Mouse (Mus musculus) MEL (cell line): ENCODE measurements around the gene Tbxas1. TPM values are rescaled to one million over a fixed set of nuclear protein-coding genes. Genes with fewer than 3 reads are reported as not detected.

Source experiments
- DNase-seq: peaks from one replicate; pipeline ENCODE4 v3.0.0; 2011; ENCODE audit warnings: low read depth, low spot score
- H3K27ac ChIP-seq: 2 replicates; pipeline ENCODE4 v1.5.1; 2012; ENCODE audit warnings: low read depth, mild to moderate bottlenecking, control low read depth, low read length, moderate library complexity; ENCODE audit not compliant: control insufficient read depth
- H3K27me3 ChIP-seq, 2 experiments: fragments of 150-350 bp in 1 of 2; sonication (generic) in 1 of 2; 2 replicates each; pipeline ENCODE4 v1.6.1; 2012; ENCODE audit warnings: low read length in 2 of 2, mild to moderate bottlenecking in 2 of 2, improper control_type of control experiment in 1 of 2, moderate library complexity in 1 of 2; ENCODE audit not compliant: insufficient read depth in 2 of 2, control insufficient read depth in 1 of 2
- H3K36me3 ChIP-seq, 2 experiments: 2 replicates each; pipeline ENCODE4 v1.6.1; 2012 to 2014; ENCODE audit warnings: low read length in 2 of 2, improper control_type of control experiment in 1 of 2, inconsistent platforms in 1 of 2, mild to moderate bottlenecking in 1 of 2; ENCODE audit not compliant: insufficient read depth in 2 of 2, control insufficient read depth in 1 of 2
- H3K4me1 ChIP-seq, 2 experiments: fragments of 150-350 bp in 1 of 2; sonication (generic) in 1 of 2; 2 replicates each; pipeline ENCODE4 v1.6.1; 2012; ENCODE audit warnings: low read length in 2 of 2, improper control_type of control experiment in 1 of 2, mild to moderate bottlenecking in 1 of 2; ENCODE audit not compliant: insufficient read depth in 2 of 2, control insufficient read depth in 1 of 2
- H3K4me3 ChIP-seq, 2 experiments: fragments of 150-350 bp in 1 of 2; sonication (generic) in 1 of 2; 2 replicates each; pipeline ENCODE4 v1.5.1; 2012; ENCODE audit warnings: low read depth in 2 of 2, low read length in 2 of 2, mild to moderate bottlenecking in 2 of 2, moderate library complexity in 2 of 2, control low read depth in 1 of 2, improper control_type of control experiment in 1 of 2; ENCODE audit not compliant: control insufficient read depth in 1 of 2, insufficient read depth in 1 of 2
- H3K79me2 ChIP-seq: 2 replicates; pipeline ENCODE4 v1.6.1; 2012; ENCODE audit warnings: mild to moderate bottlenecking, low read length, moderate library complexity; ENCODE audit not compliant: control insufficient read depth, poor library complexity, insufficient read depth
- H3K9ac ChIP-seq: 2 replicates; pipeline ENCODE4 v1.6.1; 2012; ENCODE audit warnings: low read depth, mild to moderate bottlenecking, control low read depth, low read length, moderate library complexity; ENCODE audit not compliant: control insufficient read depth, poor library complexity, severe bottlenecking
- H3K9me3 ChIP-seq: fragments of 150-350 bp; sonication (generic); replicated peaks from 2 replicates; pipeline ENCODE4 v1.6.1; 2012; ENCODE audit warnings: mild to moderate bottlenecking, low read length, improper control_type of control experiment, moderate library complexity; ENCODE audit not compliant: insufficient read depth
- CTCF ChIP-seq, 3 experiments: IDR thresholded peaks in 2 of 3; conservative IDR thresholded peaks in 1 of 3; 2 replicates each; pipeline ENCODE4 v1.5.1; 2011 to 2012; ENCODE audit warnings: low read length in 3 of 3, low read depth in 2 of 3, mild to moderate bottlenecking in 2 of 3, improper control_type of control experiment in 1 of 3, inconsistent platforms in 1 of 3, mixed read lengths in 1 of 3, moderate library complexity in 1 of 3; ENCODE audit not compliant: control insufficient read depth in 1 of 3, insufficient read depth in 1 of 3, poor library complexity in 1 of 3, severe bottlenecking in 1 of 3
- E2F4 ChIP-seq: IDR thresholded peaks from 2 replicates; pipeline ENCODE4 v1.6.1; 2011; ENCODE audit warnings: low read depth, low read length, improper control_type of control experiment, borderline replicate concordance
- EP300 ChIP-seq, 2 experiments: IDR thresholded peaks; 2 replicates each; pipeline ENCODE4 v1.6.1; 2011; ENCODE audit warnings: improper control_type of control experiment in 2 of 2, low read length in 2 of 2, low read depth in 1 of 2, mild to moderate bottlenecking in 1 of 2
- ETS1 ChIP-seq: IDR thresholded peaks from 2 replicates; pipeline ENCODE4 v1.6.1; 2012; ENCODE audit warnings: low read depth, mild to moderate bottlenecking, inconsistent platforms, low read length, improper control_type of control experiment, moderate library complexity
- HCFC1 ChIP-seq: IDR thresholded peaks from 2 replicates; pipeline ENCODE4 v1.6.1; 2012; ENCODE audit warnings: low read depth, mild to moderate bottlenecking, inconsistent platforms, low read length, improper control_type of control experiment, moderate library complexity
- KAT2A ChIP-seq: conservative IDR thresholded peaks from 2 replicates; pipeline ENCODE4 v1.6.1; 2012; ENCODE audit warnings: low read depth, low read length, improper control_type of control experiment, inconsistent platforms
- MAX ChIP-seq: IDR thresholded peaks from 2 replicates; pipeline ENCODE4 v1.6.1; 2011; ENCODE audit warnings: low read length, improper control_type of control experiment
- MEF2A ChIP-seq: IDR thresholded peaks from 2 replicates; pipeline ENCODE4 v1.6.1; 2014; ENCODE audit warnings: low read depth, mild to moderate bottlenecking, inconsistent platforms, low read length, improper control_type of control experiment; ENCODE audit not compliant: poor library complexity, insufficient replicate concordance, severe bottlenecking; ENCODE audit errors: extremely low read depth
- POLR2A ChIP-seq, 2 experiments: IDR thresholded peaks; 2 replicates each; pipeline ENCODE4 v1.6.1; 2011 to 2012; ENCODE audit warnings: low read length in 2 of 2, mild to moderate bottlenecking in 2 of 2, control low read depth in 1 of 2, improper control_type of control experiment in 1 of 2, low read depth in 1 of 2, moderate library complexity in 1 of 2; ENCODE audit not compliant: control insufficient read depth in 1 of 2, insufficient read depth in 1 of 2, poor library complexity in 1 of 2
- SIN3A ChIP-seq: IDR thresholded peaks from 2 replicates; pipeline ENCODE4 v1.6.1; 2012; ENCODE audit warnings: low read length, improper control_type of control experiment, inconsistent platforms
- TAL1 ChIP-seq: IDR thresholded peaks from 2 replicates; pipeline ENCODE4 v1.6.1; 2012; ENCODE audit warnings: mild to moderate bottlenecking, inconsistent platforms, low read length, moderate library complexity, mixed read lengths
- TCF12 ChIP-seq: IDR thresholded peaks from 2 replicates; pipeline ENCODE4 v1.6.1; 2014; ENCODE audit warnings: low read depth, mild to moderate bottlenecking, inconsistent platforms, low read length, improper control_type of control experiment, moderate library complexity
- ZKSCAN1 ChIP-seq: IDR thresholded peaks from 2 replicates; pipeline ENCODE4 v1.6.1; 2012; ENCODE audit warnings: low read depth, mild to moderate bottlenecking, inconsistent platforms, low read length, improper control_type of control experiment, moderate library complexity
- ZNF384 ChIP-seq: IDR thresholded peaks from 2 replicates; pipeline ENCODE4 v1.6.1; 2012; ENCODE audit warnings: low read depth, mild to moderate bottlenecking, inconsistent platforms, low read length, improper control_type of control experiment
- polyA plus RNA-seq, 2 experiments: library from polyadenylated mRNA; stranded (reverse) in 1 of 2; unstranded in 1 of 2; fragments of >175 nt in 1 of 2; fragments of >200 nt in 1 of 2; gene quantifications; 2 replicates each; pipeline versions ENCODE4 v1.2.1 to v1.2.4; 2012; ENCODE audit warnings: low replicate concordance in 2 of 2, low read depth in 1 of 2; ENCODE audit not compliant: insufficient read length in 2 of 2, insufficient read depth in 1 of 2, missing spikeins in 1 of 2
- total RNA-seq: library from RNA; depleted of rRNA; stranded (reverse); fragments of 300-350 nt; gene quantifications from 2 replicates; pipeline ENCODE4 v1.2.3, GENCODE M21; 2012

The Tbxas1 gene
- total and polyA plus RNA-seq, 3 experiments: 0.54 to 2.7 TPM; not detected in 1

DNA sequence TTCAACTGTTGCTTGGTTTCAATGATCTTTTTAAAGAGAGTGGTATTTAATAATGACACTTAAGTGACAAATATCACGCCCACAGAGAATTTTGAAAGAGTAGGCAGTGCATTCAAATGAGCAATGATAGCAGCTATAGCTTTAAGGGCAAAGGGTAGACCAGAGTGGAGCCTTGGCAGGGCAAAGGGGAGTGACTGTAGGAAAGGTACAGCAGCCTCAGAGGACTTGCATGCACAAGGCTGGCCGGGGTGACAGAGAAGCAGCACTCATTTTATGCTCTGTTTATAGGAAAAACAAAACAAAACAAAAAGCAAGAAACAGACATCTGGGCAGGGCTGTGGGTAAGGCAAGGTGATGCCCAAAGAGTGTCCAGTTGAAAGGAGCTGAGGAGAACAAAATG is 6.3 kb downstream of the Tbxas1 start:
- DNase-seq: no peak
- TF ChIP-seq E2F4 (no peak), CTCF (IDR thresholded peaks at IDR 0.05 in 2 of 3, conservative IDR thresholded peaks at IDR 0.05 in 1 of 3; ENCODE audit: control insufficient read depth in 1 of 3, insufficient read depth in 1 of 3, low read depth in 2 of 3, low read length in 3 of 3, poor library complexity in 1 of 3, severe bottlenecking in 1 of 3) (no peak), ETS1 (no peak)
- peaks cover 8 to 12% of the 10 kb centered on the region in 2 experiments for H3K27me3 ChIP-seq
- no peak overlapping the region for H3K9ac ChIP-seq
- H3K27ac ChIP-seq: no peak overlapping the region
- peaks cover 0 to 24% of the 10 kb centered on the region in 2 experiments; a peak in 2 of 4 replicates for H3K36me3 ChIP-seq
- H3K4me3 ChIP-seq: no peak overlapping the region
- H3K79me2 ChIP-seq: peaks cover under 1% of the 10 kb centered on the region; the same call in 1 of the 2 replicates
- H3K9me3 ChIP-seq: no peaks in the 10 kb centered on the region
- H3K4me1 ChIP-seq: peaks cover 7 to 28% of the 10 kb centered on the region in 2 experiments

DNA sequence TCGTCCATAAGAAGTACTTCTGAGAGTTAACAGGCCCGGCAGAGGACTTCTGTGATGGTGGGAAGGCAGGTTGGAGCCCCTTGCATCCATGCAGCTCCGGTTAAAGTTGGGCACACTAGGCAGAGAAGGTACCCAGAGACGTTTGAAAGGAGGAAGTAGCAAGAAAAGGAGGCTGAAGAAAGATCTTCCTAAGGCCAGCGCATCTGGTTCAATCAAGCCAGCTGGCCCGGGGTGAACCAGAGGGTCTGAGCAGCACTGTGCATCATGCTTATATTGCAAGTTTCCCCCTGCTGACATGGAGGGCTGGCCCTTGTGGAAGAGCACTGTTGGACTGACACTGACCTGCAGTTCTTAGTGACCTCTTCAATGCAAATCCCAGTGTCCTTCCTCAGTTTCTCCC is 6.8 kb downstream of the Tbxas1 start:
- TF ChIP-seq KAT2A: no peak
- TF ChIP-seq POLR2A (IDR thresholded peaks at IDR 0.05; ENCODE audit: control insufficient read depth in 1 of 2, insufficient read depth in 1 of 2, low read depth in 1 of 2, low read length in 2 of 2, poor library complexity in 1 of 2): no peak
- Histone ChIP-seq H3K27me3 (peaks cover 7 to 11% of the 10 kb centered on the region in 2 experiments), H3K79me2 (no peaks in the 10 kb centered on the region), H3K4me1 (peaks cover 7 to 28% of the 10 kb centered on the region in 2 experiments), H3K9me3 (no peaks in the 10 kb centered on the region), H3K4me3 (no peak overlapping the region), H3K36me3 (peaks cover 0 to 24% of the 10 kb centered on the region in 2 experiments; a peak in 2 of 4 replicates), H3K9ac (no peak overlapping the region), H3K27ac (no peak overlapping the region)
- no peak for DNase-seq

DNA sequence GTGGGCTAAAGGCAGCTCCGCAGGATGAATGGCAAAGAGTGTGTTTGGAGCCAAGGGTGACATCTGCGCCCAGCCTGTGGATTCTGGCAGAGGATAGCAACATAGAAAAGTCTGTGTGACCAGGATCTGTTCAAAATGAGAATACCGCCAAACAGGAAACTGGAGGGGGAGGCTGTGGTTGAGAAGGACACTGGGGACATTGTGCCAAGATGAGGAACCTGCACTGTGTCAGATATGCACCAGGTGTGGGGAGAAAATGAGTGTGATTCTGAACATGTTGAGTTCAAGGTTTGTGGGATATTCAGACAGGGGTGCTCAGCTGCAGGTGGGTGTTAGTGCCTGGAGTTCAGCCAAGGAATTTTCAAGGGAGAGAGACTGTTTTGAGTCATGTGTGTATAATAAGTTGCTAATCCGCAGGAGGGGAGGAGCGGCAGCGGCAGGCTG is 7.5 kb downstream of the Tbxas1 start:
- Histone ChIP-seq H3K27me3 (peaks cover 3 to 4% of the 10 kb centered on the region in 2 experiments), H3K4me3 (no peak overlapping the region), H3K79me2 (no peaks in the 10 kb centered on the region), H3K36me3 (peaks cover 0 to 24% of the 10 kb centered on the region in 2 experiments; a peak in 2 of 4 replicates), H3K4me1 (peaks cover 7 to 28% of the 10 kb centered on the region in 2 experiments), H3K9me3 (no peaks in the 10 kb centered on the region), H3K27ac (no peak overlapping the region)
- DNase-seq: peak; percentile 48
- peak; percentile 53 for TF ChIP-seq TAL1
- TF ChIP-seq HCFC1: no peak
- peak; percentile 45 to 52; a peak in 2 of 4 replicates for TF ChIP-seq EP300 (IDR thresholded peaks at IDR 0.05; ENCODE audit: low read depth in 1 of 2, low read length in 2 of 2)
- no peak for TF ChIP-seq MEF2A
- no peak for TF ChIP-seq ZKSCAN1
- peak; percentile 40; the same call in 1 of the 2 replicates for TF ChIP-seq TCF12
- TF ChIP-seq ZNF384: no peak
- no peak for TF ChIP-seq KAT2A
- no peak for TF ChIP-seq SIN3A
- TF ChIP-seq MAX: no peak
- TF ChIP-seq, all 39 proteins: peak for 3
- no peak overlapping the region for H3K9ac ChIP-seq
